Mouse (Mus musculus) limb, embryonic 14.5 days (tissue): ENCODE results near the gene Arhgap25. TPM values are rescaled to one million over a fixed set of nuclear protein-coding genes. Genes with fewer than 3 reads are reported as not detected.
"Not testable (repeated sequence)": the region's sequence is repeated elsewhere in the genome, so short reads cannot be mapped to it uniquely, and the experiment has no call there.

Experiments
- ATAC-seq: fragments of 200-750 bp; cut with Nextera tagmentation; 2 replicates; pipeline ENCODE4 v1.8.0; 2017; ENCODE audit warnings: low read depth, moderate number of reproducible peaks, moderate TSS enrichment; ENCODE audit not compliant: low FRiP score
- DNase-seq: peaks from one replicate; pipeline ENCODE4 v3.0.0-alpha.2; 2015; ENCODE audit warnings: low spot score
- H3K27ac ChIP-seq: fragments of 300-500 bp; sonication (generic); replicated peaks from 2 replicates; pipeline ENCODE4 v1.5.1; 2014; ENCODE audit warnings: low read depth, mild to moderate bottlenecking, low read length, moderate library complexity, mixed read lengths
- H3K27me3 ChIP-seq: fragments of 300-500 bp; sonication (generic); 2 replicates; pipeline ENCODE4 v1.6.1; 2014; ENCODE audit warnings: low read length, mixed read lengths; ENCODE audit not compliant: control insufficient read depth, insufficient read depth
- H3K36me3 ChIP-seq: fragments of 300-500 bp; sonication (generic); 2 replicates; pipeline ENCODE4 v1.6.1; 2014; ENCODE audit warnings: mild to moderate bottlenecking, low read length, moderate library complexity, mixed read lengths; ENCODE audit not compliant: control insufficient read depth, insufficient read depth
- H3K4me1 ChIP-seq: fragments of 300-500 bp; sonication (generic); 2 replicates; pipeline ENCODE4 v1.6.1; 2014; ENCODE audit warnings: antibody characterized with exemption, low read length, mixed read lengths; ENCODE audit not compliant: control insufficient read depth, insufficient read depth
- H3K4me2 ChIP-seq: fragments of 300-500 bp; sonication (generic); replicated peaks from 2 replicates; pipeline ENCODE4 v1.6.1; 2014; ENCODE audit warnings: low read depth, mild to moderate bottlenecking, low read length, moderate library complexity; ENCODE audit not compliant: severe bottlenecking
- H3K4me3 ChIP-seq: fragments of 300-500 bp; sonication (generic); replicated peaks from 2 replicates; pipeline ENCODE4 v1.5.1; 2014; ENCODE audit warnings: low read length
- H3K9ac ChIP-seq: fragments of 300-500 bp; sonication (generic); 2 replicates; pipeline ENCODE4 v1.6.1; 2014; ENCODE audit warnings: mild to moderate bottlenecking, low read depth, low read length, moderate library complexity; ENCODE audit not compliant: severe bottlenecking
- H3K9me3 ChIP-seq: fragments of 300-500 bp; sonication (generic); 2 replicates; pipeline ENCODE4 v1.6.1; 2016; ENCODE audit warnings: low read length; ENCODE audit not compliant: control insufficient read depth
- POLR2A ChIP-seq: fragments of 200-500 bp; IDR thresholded peaks from 2 replicates; pipeline ENCODE4 v1.8.0; 2012; ENCODE audit warnings: inconsistent platforms, mild to moderate bottlenecking, moderate library complexity, borderline replicate concordance; ENCODE audit not compliant: insufficient read depth, insufficient read length; ENCODE audit errors: extremely low read depth
- WGBS: fragments of 180-500 bp; shearing (Covaris S2); extraction: QIAGEN DNeasy Blood & Tissue Kit; methylation state at CpG from one replicate; pipeline ENCODE4 v1.1.7; 2014; 5-methylcytosine and 5-hydroxymethylcytosine counted together
- polyA plus RNA-seq, 2 experiments: library from polyadenylated mRNA; depleted of rRNA in 1 of 2; stranded (reverse) in 1 of 2; unstranded in 1 of 2; fragments of >200 nt; fragmentation: Nextera tagmentation in 1 of 2; extraction: Ambion mirVana in 1 of 2; gene quantifications; 2 replicates each; pipeline versions ENCODE4 v1.2.1 to v1.2.3; 2012 to 2014

The Arhgap25 gene
- polyA plus RNA-seq, 2 experiments = 3.2 to 6.4 TPM

DNA sequence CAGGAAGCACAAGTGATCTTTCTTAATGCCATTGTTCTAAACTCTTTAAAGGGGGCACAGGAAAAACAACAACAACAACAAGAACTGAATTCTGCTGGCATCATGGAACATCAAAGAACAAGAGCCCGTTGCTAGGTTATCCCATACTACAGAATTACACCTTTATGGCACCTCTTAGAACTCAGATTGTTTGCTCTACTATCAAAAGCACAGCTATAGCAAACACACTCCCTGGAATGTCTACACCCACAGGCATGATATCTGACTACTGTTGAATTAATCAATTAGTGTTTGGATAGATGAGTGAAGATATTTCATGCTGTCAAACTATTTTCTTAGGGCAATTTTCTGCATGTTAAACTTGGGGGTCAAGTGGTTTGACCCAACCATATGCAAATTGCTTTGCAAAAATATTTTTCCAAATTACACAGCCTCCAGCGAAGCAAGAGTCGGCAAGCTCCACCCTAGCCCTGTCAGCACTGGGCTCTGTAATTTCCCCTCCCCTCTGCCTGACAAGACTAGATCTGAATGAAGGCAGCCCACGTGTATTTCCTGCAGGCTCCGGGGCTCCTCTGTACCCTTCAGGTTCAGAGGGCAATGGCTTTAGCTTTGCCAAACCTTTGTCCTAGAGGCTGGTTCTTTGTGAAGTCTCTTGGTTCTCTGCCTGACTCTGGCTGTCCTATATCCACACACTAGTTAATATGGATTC, 53.6 kb downstream of the Arhgap25 start:
- H3K27me3 ChIP-seq = no peaks in the 10 kb centered on the region
- 54% methylated on average over 5 of the region's 5 CpGs for WGBS
- H3K9ac ChIP-seq = no peak overlapping the region
- no peak overlapping the region for H3K27ac ChIP-seq
- TF ChIP-seq POLR2A = no peak
- ATAC-seq (no peak), DNase-seq (no peak)
- no peaks in the 10 kb centered on the region for H3K36me3 ChIP-seq
- no peaks in the 10 kb centered on the region for H3K9me3 ChIP-seq
- no peak overlapping the region for H3K4me2 ChIP-seq
- peaks cover 5% of the 10 kb centered on the region; the same call in 1 of the 2 replicates for H3K4me1 ChIP-seq
- no peak overlapping the region for H3K4me3 ChIP-seq

DNA sequence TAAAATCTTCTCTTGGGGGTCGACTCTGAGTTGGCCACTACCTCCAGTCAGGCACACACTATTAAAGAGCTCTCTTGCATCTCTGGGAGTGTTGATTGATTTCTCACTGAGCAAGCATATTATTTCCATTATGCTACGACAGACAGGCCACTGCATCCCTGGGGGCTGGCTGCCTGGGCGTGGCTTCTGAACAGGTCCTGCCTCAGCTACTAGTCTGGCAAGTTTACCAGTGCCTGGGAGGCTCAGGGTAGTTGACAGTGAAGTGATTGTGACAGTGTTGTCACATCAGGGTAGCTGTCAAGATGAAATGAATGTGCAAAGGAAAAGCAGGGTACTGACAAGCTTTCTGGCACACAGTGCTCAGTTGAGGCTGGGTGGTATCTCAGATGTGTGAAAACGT, 54.2 kb downstream of the Arhgap25 start:
- WGBS = 42% methylated on average over 4 of the region's 4 CpGs
- no peak for DNase-seq

DNA sequence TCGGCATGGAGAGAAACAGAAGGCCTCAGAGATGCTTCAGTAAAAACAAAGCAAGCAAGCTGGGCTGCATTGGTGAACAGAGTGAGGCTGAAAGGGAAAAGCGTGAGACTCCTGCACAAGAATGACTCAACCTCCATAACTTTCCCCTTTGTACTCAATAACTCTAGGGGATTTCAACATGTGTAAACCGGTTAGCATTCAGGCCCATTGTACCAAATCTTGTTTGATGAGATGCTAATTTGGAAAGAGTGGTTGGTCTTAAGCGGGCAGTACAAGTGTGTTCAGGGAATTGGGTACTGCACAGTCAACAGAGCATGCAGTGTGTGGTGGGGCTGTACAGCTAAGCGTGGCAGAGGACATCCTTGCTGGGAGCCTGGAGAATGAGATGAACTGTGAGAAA, 57.8 kb downstream of the Arhgap25 start:
- H3K27me3 ChIP-seq = no peaks in the 10 kb centered on the region
- no peak overlapping the region for H3K4me2 ChIP-seq
- no peak for TF ChIP-seq POLR2A
- H3K36me3 ChIP-seq = no peaks in the 10 kb centered on the region
- no peak overlapping the region for H3K27ac ChIP-seq
- H3K4me3 ChIP-seq = no peak overlapping the region
- no peaks in the 10 kb centered on the region for H3K4me1 ChIP-seq
- H3K9ac ChIP-seq = no peak overlapping the region
- 90% methylated on average over 5 of the region's 5 CpGs for WGBS
- DNase-seq = no peak
- ATAC-seq = no peak
- H3K9me3 ChIP-seq = no peaks in the 10 kb centered on the region

More for the DNA sequence above, 54.2 kb downstream of the Arhgap25 start:
- H3K9me3 ChIP-seq = no peaks in the 10 kb centered on the region
- no peak overlapping the region for H3K4me3 ChIP-seq
- H3K27ac ChIP-seq = no peak overlapping the region
- no peak for TF ChIP-seq POLR2A
- H3K4me2 ChIP-seq = no peak overlapping the region
- peaks cover 3% of the 10 kb centered on the region; the same call in 1 of the 2 replicates for H3K4me1 ChIP-seq
- H3K9ac ChIP-seq = no peak overlapping the region
- no peaks in the 10 kb centered on the region for H3K36me3 ChIP-seq
- no peaks in the 10 kb centered on the region for H3K27me3 ChIP-seq
- no peak for ATAC-seq

DNA sequence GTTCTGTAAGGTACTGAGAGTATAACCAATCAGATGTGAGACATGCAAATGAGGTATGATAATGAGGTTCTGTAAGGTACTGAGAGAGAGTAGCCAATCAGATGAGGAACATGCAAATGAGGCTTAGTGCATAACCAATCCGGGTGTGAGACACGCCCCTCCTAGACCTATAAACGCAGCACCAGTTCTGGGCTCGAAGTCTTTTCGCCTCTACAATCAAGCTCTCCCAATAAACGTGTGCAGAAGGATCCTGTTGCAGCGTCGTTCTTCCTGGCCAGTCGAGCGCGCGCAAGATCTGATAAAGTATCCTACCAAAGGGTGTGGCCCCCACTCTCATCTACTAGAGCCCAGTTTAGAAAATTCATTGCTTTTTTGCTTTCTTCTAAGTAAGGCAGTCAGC, 63.0 kb downstream of the Arhgap25 start:
- H3K4me1 ChIP-seq = not testable (repeated sequence)

DNA sequence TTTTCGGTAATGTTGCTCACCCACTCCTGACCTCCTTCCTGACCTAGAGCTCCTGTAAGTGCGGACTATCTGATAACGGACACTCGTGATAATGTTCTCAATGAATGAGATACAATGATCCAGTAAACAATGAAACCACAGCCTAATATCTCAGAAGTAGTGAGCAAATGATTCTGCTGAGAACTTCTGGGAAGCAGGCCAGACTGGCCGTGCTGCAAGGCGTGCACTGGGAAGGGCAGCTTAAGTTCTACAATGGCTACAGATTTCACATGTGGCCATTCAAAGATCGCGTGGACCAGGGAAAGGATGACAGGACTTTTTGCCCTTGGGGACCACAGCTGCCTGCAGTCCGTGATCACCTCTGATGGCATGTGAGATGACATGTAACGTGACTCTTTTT, 64.7 kb downstream of the Arhgap25 start:
- H3K4me2 ChIP-seq = no peak overlapping the region
- TF ChIP-seq POLR2A = no peak
- 90% methylated on average over 10 of the region's 10 CpGs for WGBS
- H3K9me3 ChIP-seq = no peaks in the 10 kb centered on the region
- H3K9ac ChIP-seq = no peak overlapping the region
- no peaks in the 10 kb centered on the region for H3K27me3 ChIP-seq
- no peak overlapping the region for H3K4me3 ChIP-seq
- ATAC-seq (no peak), DNase-seq (no peak)
- no peaks in the 10 kb centered on the region for H3K4me1 ChIP-seq
- no peaks in the 10 kb centered on the region for H3K36me3 ChIP-seq
- H3K27ac ChIP-seq = no peak overlapping the region

More for the DNA sequence above, 63.0 kb downstream of the Arhgap25 start:
- H3K36me3 ChIP-seq, H3K9ac ChIP-seq, H3K4me2 ChIP-seq, ATAC-seq, H3K9me3 ChIP-seq, H3K27ac ChIP-seq, H3K27me3 ChIP-seq, H3K4me3 ChIP-seq, DNase-seq: not testable (repeated sequence)
- WGBS = 81% methylated on average over 12 of the region's 12 CpGs
